Mouse (Mus musculus) liver, adult 2 months (tissue): ENCODE measurements around the gene Hamp.

ENCODE experiments used
- CTCF ChIP-seq: fragments of 200-500 bp; IDR thresholded peaks from 2 replicates; pipeline ENCODE4 v1.5.1; 2011; ENCODE audit warnings: low read depth, low read length, control low read depth
- POLR2A ChIP-seq: fragments of 200-500 bp; IDR thresholded peaks from 2 replicates; pipeline ENCODE4 v1.6.1; 2011; ENCODE audit warnings: low read length, control low read depth; ENCODE audit not compliant: insufficient read depth; ENCODE audit errors: extremely low read depth

DNA sequence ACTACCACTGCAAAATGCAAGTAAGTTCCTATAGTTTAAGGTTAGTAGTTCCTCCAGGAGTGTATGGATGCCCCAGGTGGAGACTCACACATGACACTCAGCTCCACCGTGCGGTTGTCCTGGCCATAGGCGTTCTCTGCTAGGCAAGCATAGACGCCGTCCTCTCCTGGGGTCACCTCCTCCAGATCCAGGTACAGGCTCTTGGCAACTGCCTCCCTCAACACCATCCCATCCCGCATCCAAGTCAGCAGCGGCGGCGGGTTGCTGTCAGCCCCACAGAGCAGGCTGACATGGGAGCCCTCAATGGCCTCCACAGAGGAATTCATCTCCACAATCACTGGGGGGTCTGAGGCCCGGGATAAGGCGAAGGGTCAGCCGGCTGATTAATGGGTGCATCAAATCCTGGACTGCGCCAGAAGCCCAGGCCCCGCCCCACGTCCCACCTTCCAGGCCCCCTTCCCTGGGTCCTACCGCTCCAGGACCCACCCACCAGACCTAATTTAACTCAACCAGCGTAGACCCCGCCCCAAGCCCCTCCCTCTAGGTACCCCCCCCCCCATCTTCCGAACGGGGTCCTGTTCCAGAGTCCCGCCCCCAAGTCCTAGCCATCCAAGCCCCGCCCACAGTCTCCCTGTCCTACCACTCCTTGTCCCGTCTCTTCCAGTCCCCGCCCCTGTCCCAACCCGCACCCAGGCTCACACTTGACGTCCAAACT lies 35.4 kb downstream of the Hamp start:
- TF ChIP-seq CTCF (no peak), POLR2A (no peak)
